Mouse (Mus musculus) R1 (cell line): ENCODE measurements around the gene Kcnh3.

Source experiments
- DNase-seq: peaks from one replicate; pipeline ENCODE4 v3.0.0-alpha.2; 2018; ENCODE audit warnings: low read depth, low spot score

Gene Kcnh3

GRCm38 (mm10) chr15:99284527-99285188 lies 60.0 kb downstream of the Kcnh3 start:
- DNase-seq, result peak; percentile 65

GRCm38 (mm10) chr15:99285189-99285535 lies 60.5 kb downstream of the Kcnh3 start:
- DNase-seq, result peak; percentile 35

GRCm38 (mm10) chr15:99290586-99290985 lies 65.9 kb downstream of the Kcnh3 start:
- DNase-seq, result no peak
